Mouse (Mus musculus) embryonic facial prominence, embryonic 12.5 days (tissue): ENCODE measurements around the gene Nemp1. TPM values are rescaled to one million over a fixed set of nuclear protein-coding genes. Genes with fewer than 3 reads are reported as not detected.

ENCODE experiments used
- ATAC-seq: fragments of 200-750 bp; cut with Nextera tagmentation; 2 replicates; pipeline ENCODE4 v1.8.0; 2017; ENCODE audit not compliant: insufficient number of reproducible peaks, insufficient read depth, low FRiP score, low TSS enrichment
- H3K27ac ChIP-seq: fragments of 300-500 bp; sonication (generic); 2 replicates; pipeline ENCODE4 v1.5.1; 2016; ENCODE audit warnings: mild to moderate bottlenecking
- H3K27me3 ChIP-seq: fragments of 300-500 bp; sonication (generic); 2 replicates; pipeline ENCODE4 v1.6.1; 2016; ENCODE audit warnings: mild to moderate bottlenecking, moderate library complexity
- H3K36me3 ChIP-seq: fragments of 300-500 bp; sonication (generic); 2 replicates; pipeline ENCODE4 v1.6.1; 2016; ENCODE audit warnings: mild to moderate bottlenecking
- H3K4me1 ChIP-seq: fragments of 300-500 bp; sonication (generic); 2 replicates; pipeline ENCODE4 v1.6.1; 2016
- H3K4me2 ChIP-seq: fragments of 300-500 bp; sonication (generic); replicated peaks from 2 replicates; pipeline ENCODE4 v1.6.1; 2016; ENCODE audit warnings: mild to moderate bottlenecking, moderate library complexity
- H3K4me3 ChIP-seq: fragments of 300-500 bp; sonication (generic); 2 replicates; pipeline ENCODE4 v1.5.1; 2016; ENCODE audit warnings: mild to moderate bottlenecking
- H3K9ac ChIP-seq: fragments of 300-500 bp; sonication (generic); 2 replicates; pipeline ENCODE4 v1.6.1; 2016; ENCODE audit warnings: mild to moderate bottlenecking, moderate library complexity
- H3K9me3 ChIP-seq: fragments of 300-500 bp; sonication (generic); 2 replicates; pipeline ENCODE4 v1.6.1; 2016; ENCODE audit warnings: mild to moderate bottlenecking, moderate library complexity
- WGBS: fragments of 180-500 bp; shearing (Covaris S2); methylation state at CpG from one replicate; pipeline ENCODE4 v1.1.7; 2016; 5-methylcytosine and 5-hydroxymethylcytosine counted together
- polyA plus RNA-seq: library from polyadenylated mRNA; unstranded; fragments of >200 nt; fragmentation: Nextera tagmentation; extraction: Ambion mirVana; gene quantifications from 2 replicates; pipeline ENCODE4 v1.2.1, GENCODE M21; 2016

Nemp1 gene
- polyA plus RNA-seq, 1 experiment from 2014 or later, result 11.9 TPM

DNA sequence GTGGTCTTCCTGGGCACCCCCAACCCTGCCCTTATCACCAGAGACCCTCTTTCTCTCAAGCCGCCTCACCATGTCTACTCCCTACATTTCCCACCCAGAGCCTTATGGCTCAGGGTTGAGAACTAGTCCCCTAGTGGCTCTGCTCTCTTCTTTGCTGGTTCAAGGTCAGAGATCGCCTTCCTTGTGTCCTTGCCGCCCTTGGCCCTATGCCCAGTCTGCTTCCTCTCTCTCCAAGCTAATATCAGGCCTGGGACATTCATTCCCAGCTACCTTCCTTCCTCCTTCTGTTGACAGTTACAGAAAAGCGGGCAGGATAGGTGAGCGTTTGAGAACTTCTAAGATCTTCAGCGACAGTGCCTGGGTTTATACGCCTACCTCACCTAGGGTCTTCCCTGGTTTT is 41.0 kb downstream of the Nemp1 start:
- Histone ChIP-seq H3K36me3 (no peaks in the 10 kb centered on the region), H3K4me2 (no peak overlapping the region), H3K4me1 (peaks cover 8% of the 10 kb centered on the region), H3K9ac (no peak overlapping the region), H3K9me3 (no peaks in the 10 kb centered on the region), H3K27ac (no peak overlapping the region), H3K4me3 (no peak overlapping the region), H3K27me3 (no peaks in the 10 kb centered on the region)
- 88% methylated on average over 7 of the region's 7 CpGs for WGBS
- no peak for ATAC-seq

DNA sequence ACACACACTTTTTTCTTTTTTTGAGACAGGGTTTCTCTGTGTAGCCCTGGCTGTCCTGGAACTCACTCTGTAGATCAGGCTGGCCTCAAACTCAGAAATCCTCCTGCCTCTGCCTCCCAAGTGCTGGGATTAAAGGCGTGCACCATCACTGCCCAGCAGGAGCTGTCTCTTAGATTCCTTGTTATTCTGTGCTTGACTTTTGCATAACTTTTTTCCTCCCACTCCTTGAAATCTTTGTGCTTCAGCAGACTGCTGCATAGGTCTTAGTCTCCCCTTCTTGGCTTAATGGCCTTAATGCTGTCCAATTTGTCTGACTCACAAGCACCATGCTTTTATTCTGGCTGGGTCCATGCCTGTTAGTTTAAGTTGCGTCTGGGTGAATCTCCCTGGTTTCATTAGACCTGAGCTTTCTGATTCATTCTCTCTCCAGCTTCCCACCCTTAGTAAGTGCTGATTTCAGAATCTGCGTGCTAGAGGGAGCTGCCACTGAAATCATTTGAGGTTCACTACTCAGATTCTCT is 42.2 kb downstream of the Nemp1 start:
- Histone ChIP-seq H3K9ac (no peak overlapping the region), H3K9me3 (no peaks in the 10 kb centered on the region), H3K36me3 (no peaks in the 10 kb centered on the region), H3K4me1 (peaks cover 11% of the 10 kb centered on the region), H3K4me3 (no peak overlapping the region), H3K27me3 (no peaks in the 10 kb centered on the region), H3K27ac (no peak overlapping the region), H3K4me2 (no peak overlapping the region)
- 86% methylated on average over 3 of the region's 3 CpGs for WGBS
- no peak for ATAC-seq

DNA sequence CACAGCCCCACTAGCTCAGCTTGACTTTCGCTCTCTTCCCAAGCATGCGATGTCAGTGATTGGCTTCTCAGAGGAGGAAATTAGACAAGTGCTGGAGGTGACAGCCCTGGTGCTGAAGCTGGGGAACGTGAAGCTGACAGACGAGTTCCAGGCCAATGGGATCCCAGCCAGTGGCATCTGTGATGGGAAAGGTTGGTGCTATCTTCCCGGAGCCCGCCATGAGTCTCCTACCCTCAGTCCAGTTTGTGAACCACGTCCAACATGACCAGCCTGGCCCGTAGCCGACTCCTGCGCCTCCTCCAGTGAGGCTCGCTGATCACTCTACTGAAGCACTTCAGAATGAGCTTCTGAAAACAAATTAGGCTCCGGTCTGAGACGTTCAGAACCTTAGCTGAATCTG is 43.6 kb downstream of the Nemp1 start:
- Histone ChIP-seq H3K27ac (no peak overlapping the region), H3K4me1 (peaks cover 11% of the 10 kb centered on the region), H3K4me2 (no peak overlapping the region), H3K4me3 (no peak overlapping the region), H3K36me3 (no peaks in the 10 kb centered on the region), H3K9ac (no peak overlapping the region), H3K9me3 (no peaks in the 10 kb centered on the region), H3K27me3 (no peaks in the 10 kb centered on the region)
- ATAC-seq, result no peak
- WGBS, result 76% methylated on average over 13 of the region's 13 CpGs

DNA sequence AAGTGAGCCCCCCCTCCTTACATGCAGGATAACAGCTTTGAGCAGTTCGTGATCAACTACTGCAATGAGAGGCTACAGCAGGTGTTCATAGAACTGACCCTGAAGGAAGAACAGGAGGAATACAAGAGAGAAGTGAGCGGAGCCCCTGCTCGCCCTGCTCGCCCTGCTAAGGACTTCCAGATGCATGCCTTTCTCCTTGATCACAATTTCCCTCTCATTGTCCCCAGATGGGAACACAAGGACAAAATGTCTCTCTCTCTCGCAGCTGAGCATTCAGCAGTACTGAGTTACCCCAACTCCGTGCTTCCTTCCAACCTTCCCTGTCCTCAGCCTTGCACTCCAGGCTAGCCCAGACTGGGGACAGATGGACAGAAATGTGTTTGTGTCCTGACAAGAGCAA is 46.0 kb downstream of the Nemp1 start:
- Histone ChIP-seq H3K27ac (0 out of 2 replicates have a peak overlapping the region, but pooled peaks have one; percentile 6), H3K27me3 (no peaks in the 10 kb centered on the region), H3K36me3 (no peaks in the 10 kb centered on the region), H3K9ac (no peak overlapping the region), H3K4me3 (no peak overlapping the region), H3K4me1 (peaks cover 8% of the 10 kb centered on the region), H3K9me3 (no peaks in the 10 kb centered on the region), H3K4me2 (no peak overlapping the region)
- no peak for ATAC-seq
- 28% methylated on average over 6 of the region's 6 CpGs for WGBS

DNA sequence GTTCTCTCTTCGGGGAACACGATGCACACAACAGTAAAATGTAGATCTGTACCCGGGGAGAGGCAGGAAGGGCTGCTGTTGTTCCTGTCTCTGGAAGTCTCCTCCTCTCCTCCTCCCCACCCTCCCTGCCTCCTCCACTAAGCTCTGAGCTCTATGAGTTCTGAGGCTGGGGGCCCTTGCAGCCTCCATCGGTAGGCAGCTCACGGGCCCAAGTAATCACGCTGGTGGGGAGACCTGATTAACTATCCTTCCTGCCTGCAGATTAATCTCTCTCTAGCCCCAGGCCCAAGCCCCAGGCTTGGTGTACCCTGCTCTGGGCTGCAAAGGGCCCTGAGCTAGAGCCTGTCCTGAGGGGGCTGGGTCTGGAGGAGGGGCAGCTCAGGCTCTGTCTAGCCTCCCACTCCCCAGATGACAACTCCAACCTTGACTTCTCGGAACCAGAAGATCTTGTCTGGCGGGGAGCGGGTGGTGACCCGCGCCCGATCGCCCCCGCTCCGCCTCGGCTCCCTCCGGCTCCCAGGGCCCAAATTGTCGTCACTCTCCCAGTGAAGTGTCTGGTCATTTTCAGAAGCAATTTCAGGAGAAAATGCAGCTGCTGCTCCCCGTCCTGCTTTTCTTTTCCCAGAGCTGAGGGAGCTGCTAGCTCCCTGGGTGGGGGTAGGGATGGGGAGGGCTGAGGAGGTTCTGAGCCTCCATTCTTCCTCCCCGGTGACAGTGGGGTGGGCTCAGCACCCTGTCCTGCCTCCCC is 55.1 kb downstream of the Nemp1 start:
- Histone ChIP-seq H3K4me2 (peak overlapping the region; percentile 33), H3K9ac (peak overlapping the region; percentile 32), H3K27ac (0 out of 2 replicates have a peak overlapping the region, but pooled peaks have one; percentile 23), H3K4me3 (peak overlapping the region; percentile 7; the same call in 1 of the 2 replicates), H3K9me3 (no peaks in the 10 kb centered on the region), H3K27me3 (peaks cover 10% of the 10 kb centered on the region), H3K4me1 (peaks cover 19% of the 10 kb centered on the region), H3K36me3 (no peaks in the 10 kb centered on the region)
- peak; percentile 69; the same call in 1 of the 2 replicates for ATAC-seq
- WGBS, result 10% methylated on average over 20 of the region's 20 CpGs

DNA sequence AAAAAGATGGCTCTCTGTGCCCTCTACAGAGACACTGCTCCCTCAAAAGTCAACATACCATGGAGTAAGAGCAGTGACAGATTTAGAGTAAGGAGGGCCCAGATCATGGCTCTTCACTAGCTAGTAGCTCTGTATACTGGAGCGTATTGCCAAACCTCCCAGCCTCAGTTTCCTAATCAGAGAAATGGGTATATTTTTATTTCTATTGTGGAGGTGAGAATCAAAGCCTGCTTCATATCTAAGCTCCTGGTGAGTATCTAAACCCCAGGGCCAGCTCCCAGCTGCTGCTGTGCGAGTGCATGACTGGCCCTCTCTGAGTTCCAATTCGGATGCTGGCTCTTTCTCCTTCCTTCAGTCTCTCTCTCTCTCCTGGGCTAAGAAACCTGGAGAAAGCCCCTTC is 57.5 kb downstream of the Nemp1 start, which contains the start of gene Tac2:
Tac2 (plus strand) TSS at position 301 of the 400 bp plus-strand sequence.
- H3K9ac ChIP-seq, result no peak within 1 kb of the TSS
- H3K4me1 ChIP-seq, result peaks cover 11% of the 10 kb centered on the region
- no peak for ATAC-seq
- H3K4me2 ChIP-seq, result no peak within 1 kb of the TSS
- peaks cover 10% of the 10 kb centered on the region for H3K27me3 ChIP-seq
- no peak within 1 kb of the TSS for H3K4me3 ChIP-seq
- no peaks in the 10 kb centered on the region for H3K9me3 ChIP-seq
- H3K27ac ChIP-seq, result no peak within 1 kb of the TSS
- H3K36me3 ChIP-seq, result no peaks in the 10 kb centered on the region
- WGBS, result 83% methylated on average over 3 of the region's 3 CpGs

DNA sequence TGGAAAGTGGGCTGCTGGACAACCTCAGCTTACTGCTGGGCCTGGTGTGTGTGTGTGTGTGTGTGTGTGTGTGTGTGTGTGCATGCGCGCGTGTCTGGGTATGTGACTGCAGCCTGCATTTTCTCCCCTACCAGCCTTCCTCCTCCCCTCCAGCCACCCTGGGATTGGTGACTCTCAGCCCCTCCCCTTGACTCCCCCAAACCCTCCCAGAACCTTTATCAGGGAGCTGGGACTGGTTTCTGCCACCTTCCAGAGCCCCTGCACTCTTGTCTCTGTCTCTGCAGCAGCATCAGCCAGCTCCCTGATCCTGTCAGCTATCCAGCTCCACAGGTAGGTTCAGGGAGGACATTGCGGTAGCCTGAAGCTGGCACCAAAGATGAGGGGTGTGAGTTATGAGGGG is 58.4 kb downstream of the Nemp1 start:
- WGBS, result 65% methylated on average over 4 of the region's 4 CpGs
- H3K9ac ChIP-seq, result no peak overlapping the region
- H3K36me3 ChIP-seq, result no peaks in the 10 kb centered on the region
- H3K27me3 ChIP-seq, result peaks cover 7% of the 10 kb centered on the region
- H3K4me1 ChIP-seq, result peaks cover 11% of the 10 kb centered on the region
- ATAC-seq, result no peak
- no peak overlapping the region for H3K27ac ChIP-seq
- no peak overlapping the region for H3K4me2 ChIP-seq
- no peaks in the 10 kb centered on the region for H3K9me3 ChIP-seq
- no peak overlapping the region for H3K4me3 ChIP-seq

DNA sequence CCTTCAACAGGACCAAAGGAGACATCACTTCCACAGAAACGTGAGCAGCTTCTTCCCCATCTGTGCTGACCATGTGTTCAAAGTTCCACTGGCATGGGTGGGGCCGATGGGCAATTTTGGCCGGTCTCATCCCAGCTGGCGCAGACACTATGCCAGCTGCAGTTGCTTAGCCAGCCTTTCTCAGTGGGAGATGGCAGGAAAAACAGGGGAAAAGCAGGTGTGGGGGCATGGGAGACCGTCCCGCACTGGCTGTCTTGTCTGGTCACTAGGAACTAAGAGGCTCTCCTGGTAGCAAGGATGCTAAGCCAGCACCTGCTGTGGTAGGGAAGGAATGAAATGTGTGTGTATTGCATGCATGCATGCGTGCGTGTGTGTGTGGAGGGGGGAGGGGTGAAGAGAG is 61.7 kb downstream of the Nemp1 start:
- 71% methylated on average over 8 of the region's 8 CpGs for WGBS
- Histone ChIP-seq H3K27me3 (no peaks in the 10 kb centered on the region; the same call in 1 of the 2 replicates), H3K36me3 (no peaks in the 10 kb centered on the region), H3K9ac (no peak overlapping the region), H3K4me3 (no peak overlapping the region), H3K4me2 (no peak overlapping the region), H3K9me3 (no peaks in the 10 kb centered on the region), H3K27ac (no peak overlapping the region), H3K4me1 (0 out of 2 replicates have a peak, but pooled peaks cover 6% of the 10 kb centered on the region)
- ATAC-seq, result no peak

DNA sequence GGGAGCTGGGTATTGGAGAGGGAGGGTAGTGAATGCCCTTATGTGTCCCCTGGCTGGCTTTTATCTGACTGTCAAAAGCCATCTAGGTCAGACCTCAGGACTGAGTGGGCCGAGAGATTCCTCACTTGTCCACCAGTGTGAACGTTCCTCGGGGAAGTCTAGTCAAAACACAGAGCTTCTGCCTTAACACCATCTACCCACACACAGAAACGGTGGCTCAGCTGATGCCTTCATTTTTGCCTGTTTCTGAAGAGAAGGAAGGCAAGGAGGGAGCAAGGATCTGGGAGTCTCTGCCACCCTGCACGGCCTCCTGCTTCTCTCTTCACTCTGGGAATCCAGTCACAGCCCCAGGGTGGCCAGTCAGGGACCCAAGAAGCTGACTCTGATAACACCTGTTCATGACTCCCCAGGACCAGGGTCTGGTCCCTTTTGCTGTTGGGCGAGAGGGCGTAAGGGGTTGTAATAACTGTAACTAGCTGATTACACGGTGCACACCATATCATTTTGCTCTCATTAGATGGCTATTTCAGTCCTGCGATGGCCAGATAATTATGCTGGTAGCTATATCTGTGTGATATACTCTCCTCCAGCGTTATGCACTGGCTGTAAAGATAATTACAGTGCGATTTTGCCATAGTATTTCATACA is 63.7 kb downstream of the Nemp1 start:
- Histone ChIP-seq H3K27me3 (no peaks in the 10 kb centered on the region; the same call in 1 of the 2 replicates), H3K27ac (no peak overlapping the region), H3K36me3 (no peaks in the 10 kb centered on the region), H3K9me3 (no peaks in the 10 kb centered on the region), H3K9ac (no peak overlapping the region), H3K4me2 (no peak overlapping the region), H3K4me1 (0 out of 2 replicates have a peak, but pooled peaks cover 6% of the 10 kb centered on the region), H3K4me3 (no peak overlapping the region)
- 54% methylated on average over 11 of the region's 11 CpGs for WGBS
- ATAC-seq, result no peak

DNA sequence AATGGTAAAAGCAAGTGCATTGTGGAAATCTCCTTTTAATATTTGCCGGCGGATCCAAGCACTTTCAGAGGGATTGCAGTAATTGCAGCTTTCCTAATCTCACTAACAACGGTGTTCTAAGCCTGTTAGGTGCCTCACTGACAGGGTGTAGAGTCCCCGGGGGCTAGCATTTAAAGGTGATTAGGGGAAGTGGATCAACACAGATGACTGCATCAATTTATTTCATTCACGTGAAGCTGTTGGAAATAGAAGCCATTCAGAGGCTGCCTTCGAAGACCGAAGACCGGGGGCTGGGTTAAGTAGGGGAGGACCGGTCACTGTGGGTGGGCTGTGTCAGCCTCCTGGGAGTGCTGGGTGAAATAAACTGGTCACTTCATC is 64.2 kb downstream of the Nemp1 start:
- no peak overlapping the region for H3K9ac ChIP-seq
- H3K4me1 ChIP-seq, result 0 out of 2 replicates have a peak, but pooled peaks cover 6% of the 10 kb centered on the region
- no peak overlapping the region for H3K27ac ChIP-seq
- no peak overlapping the region for H3K4me3 ChIP-seq
- WGBS, result 26% methylated on average over 9 of the region's 9 CpGs
- H3K9me3 ChIP-seq, result no peaks in the 10 kb centered on the region
- H3K36me3 ChIP-seq, result no peaks in the 10 kb centered on the region
- ATAC-seq, result no peak
- H3K27me3 ChIP-seq, result no peaks in the 10 kb centered on the region; the same call in 1 of the 2 replicates
- no peak overlapping the region for H3K4me2 ChIP-seq

DNA sequence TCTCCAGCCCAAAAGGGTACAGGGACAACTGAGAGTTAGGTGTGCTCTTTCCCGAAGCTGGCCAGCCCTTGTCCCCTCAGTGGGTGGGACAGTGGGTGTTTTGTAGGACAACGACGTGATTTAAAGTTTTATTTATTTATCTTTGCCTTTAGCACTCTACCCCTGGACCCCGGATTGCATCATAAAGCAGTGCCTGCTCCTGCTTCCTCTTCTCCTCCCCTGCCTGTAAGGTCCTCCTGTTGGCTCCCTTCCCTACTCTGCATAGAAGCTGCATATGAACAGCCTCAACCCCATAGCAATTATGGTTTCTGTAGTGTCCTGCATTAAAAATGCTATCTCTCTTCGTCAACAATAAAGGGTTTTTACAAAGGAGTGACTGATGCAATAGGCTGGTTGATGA is 64.7 kb downstream of the Nemp1 start:
- H3K27me3 ChIP-seq, result no peaks in the 10 kb centered on the region; the same call in 1 of the 2 replicates
- no peaks in the 10 kb centered on the region for H3K36me3 ChIP-seq
- WGBS, result 35% methylated on average over 5 of the region's 5 CpGs
- H3K9ac ChIP-seq, result no peak overlapping the region
- H3K9me3 ChIP-seq, result no peaks in the 10 kb centered on the region
- 0 out of 2 replicates have a peak, but pooled peaks cover 6% of the 10 kb centered on the region for H3K4me1 ChIP-seq
- no peak for ATAC-seq
- no peak overlapping the region for H3K27ac ChIP-seq
- no peak overlapping the region for H3K4me2 ChIP-seq
- H3K4me3 ChIP-seq, result no peak overlapping the region

DNA sequence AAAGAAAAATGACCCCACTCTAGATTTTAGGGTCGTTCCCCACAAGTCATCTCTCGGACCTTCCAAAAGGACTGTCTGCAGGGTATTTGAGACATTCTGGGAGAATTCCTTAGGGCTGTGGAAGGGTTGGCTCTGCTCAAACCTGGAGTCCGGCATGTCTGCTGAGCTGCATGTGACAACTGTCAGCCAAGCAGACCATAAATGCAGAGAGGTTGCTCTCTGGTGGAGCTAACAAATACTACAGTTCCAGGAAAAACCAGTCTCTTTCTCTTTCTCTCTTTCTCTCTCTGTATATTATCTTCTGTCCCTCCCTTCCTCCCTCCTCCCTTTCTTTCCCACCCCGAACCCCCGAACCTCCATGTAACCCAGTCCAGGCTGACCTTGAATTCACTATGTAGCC is 67.7 kb downstream of the Nemp1 start:
- ATAC-seq, result no peak
- no peak overlapping the region for H3K4me2 ChIP-seq
- no peaks in the 10 kb centered on the region for H3K36me3 ChIP-seq
- H3K27me3 ChIP-seq, result no peaks in the 10 kb centered on the region
- 0 out of 2 replicates have a peak, but pooled peaks cover 6% of the 10 kb centered on the region for H3K4me1 ChIP-seq
- no peak overlapping the region for H3K4me3 ChIP-seq
- WGBS, result 38% methylated on average over 5 of the region's 5 CpGs
- no peak overlapping the region for H3K27ac ChIP-seq
- H3K9me3 ChIP-seq, result no peaks in the 10 kb centered on the region
- H3K9ac ChIP-seq, result no peak overlapping the region
